Mouse (Mus musculus) thymus, postnatal 25 days (tissue): ENCODE measurements at regions not wholly inside any gene's neighbourhood (a gene's known extent, or its start where the extent isn't known, plus 50 kb on each side); places are given as distances from the start of the nearest gene placed in this dataset.
A peak's percentile ranks its signal among the peaks of the same experiment; 100 is the strongest.

Source experiments
- DNase-seq: peaks from one replicate; pipeline ENCODE4 v3.0.0; 2022

GRCm38 (mm10) chrX:42332906-42333305 is 156.6 kb upstream of the Tex13c2 start:
- DNase-seq, result no peak

GRCm38 (mm10) chrX:42333631-42334030 is 155.9 kb upstream of the Tex13c2 start:
- no peak for DNase-seq

GRCm38 (mm10) chrX:42334794-42335193 is 154.7 kb upstream of the Tex13c2 start:
- peak; percentile 45 for DNase-seq

- DNase-seq, result no peak
These were observed 152.7 kb upstream of the Tex13c2 start for GRCm38 (mm10) chrX:42336772-42337171.

GRCm38 (mm10) chrX:42342362-42342761 is 147.1 kb upstream of the Tex13c2 start:
- no peak for DNase-seq

GRCm38 (mm10) chrX:42342951-42343879 is 146.3 kb upstream of the Tex13c2 start:
- peak; percentile 73 for DNase-seq

- no peak for DNase-seq
These were observed 136.8 kb upstream of the Tex13c2 start for GRCm38 (mm10) chrX:42352610-42353254.

- DNase-seq, result no peak
These were observed 129.9 kb upstream of the Tex13c2 start for GRCm38 (mm10) chrX:42359381-42360172.

- peak; percentile 42 for DNase-seq
These were observed 129.1 kb upstream of the Tex13c2 start for GRCm38 (mm10) chrX:42360173-42360931.

GRCm38 (mm10) chrX:42360973-42361372 is 128.5 kb upstream of the Tex13c2 start:
- no peak for DNase-seq

GRCm38 (mm10) chrX:42361400-42362028 is 128.0 kb upstream of the Tex13c2 start:
- DNase-seq, result no peak

- DNase-seq, result no peak
These were observed 125.4 kb upstream of the Tex13c2 start for GRCm38 (mm10) chrX:42364137-42364536.

GRCm38 (mm10) chrX:42373794-42374398 is 115.6 kb upstream of the Tex13c2 start:
- no peak for DNase-seq

- no peak for DNase-seq
These were observed 95.5 kb upstream of the Tex13c2 start for GRCm38 (mm10) chrX:42393836-42394556.

- DNase-seq, result no peak
These were observed 93.0 kb upstream of the Tex13c2 start for GRCm38 (mm10) chrX:42396441-42396840.

- no peak for DNase-seq
These were observed 90.7 kb upstream of the Tex13c2 start for GRCm38 (mm10) chrX:42398836-42399235.

GRCm38 (mm10) chrX:42399343-42399742 is 90.1 kb upstream of the Tex13c2 start:
- peak; percentile 69 for DNase-seq

- no peak for DNase-seq
These were observed 88.4 kb upstream of the Tex13c2 start for GRCm38 (mm10) chrX:42401091-42401490.

- DNase-seq, result no peak
These were observed 87.7 kb upstream of the Tex13c2 start for GRCm38 (mm10) chrX:42401564-42402334.

GRCm38 (mm10) chrX:42402335-42402605 is 87.2 kb upstream of the Tex13c2 start:
- no peak for DNase-seq
